Comparison of ENCODE assay signal across 11 mouse cellular contexts in genomic region chr7:68030846-68031245, GRCm38 (mm10).
DNase-seq lines count a peak whose midpoint lies in the region; ATAC-seq and TF ChIP-seq lines count a peak whose summit lies in the region.
"Had no signal": no experiment of that assay in that cellular context is flagged by ENCODE, and none has a peak within 500 bp of the region (broad histone marks: within the 10 kb centered on the region; RNA-seq: fewer than 3 reads in every experiment).

No protein-coding gene starts in this region.

- no peaks in the 10 kb centered on the region for H3K9me3 ChIP-seq in midbrain, embryonic 12.5 days
- no peaks in the 10 kb centered on the region for H3K9me3 ChIP-seq in midbrain, embryonic 14.5 days (ENCODE audit: control insufficient read depth, low read length)
- no peaks in the 10 kb centered on the region for H3K9me3 ChIP-seq in limb, embryonic 12.5 days

- 28% methylated on average over 9 of the region's 9 CpGs for WGBS in midbrain, embryonic 12.5 days
- WGBS in midbrain, embryonic 14.5 days = 13% methylated on average over 9 of the region's 9 CpGs
- 57% methylated on average over 9 of the region's 9 CpGs for WGBS in limb, embryonic 12.5 days

- no peak overlapping the region for H3K27ac ChIP-seq in midbrain, embryonic 12.5 days (replicated peaks)
- H3K27ac ChIP-seq in midbrain, embryonic 14.5 days (replicated peaks; ENCODE audit: low read depth, low read length) = no peak overlapping the region
- 0 out of 2 replicates have a peak overlapping the region, but pooled peaks have one; percentile 41 for H3K27ac ChIP-seq in limb, embryonic 12.5 days
- no peak overlapping the region for H3K27ac ChIP-seq in left cerebral cortex, adult 2 months

- H3K9ac ChIP-seq in midbrain, embryonic 12.5 days (replicated peaks) = no peak overlapping the region
- H3K9ac ChIP-seq in midbrain, embryonic 14.5 days (replicated peaks; ENCODE audit: low read length) = no peak overlapping the region
- H3K9ac ChIP-seq in limb, embryonic 12.5 days (replicated peaks) = no peak overlapping the region

- H3K4me2 ChIP-seq in midbrain, embryonic 12.5 days (replicated peaks) = no peak overlapping the region
- H3K4me2 ChIP-seq in midbrain, embryonic 14.5 days (ENCODE audit: low read length) = no peak overlapping the region
- no peak overlapping the region for H3K4me2 ChIP-seq in limb, embryonic 12.5 days

- DNase-seq in heart, adult 11 months = peak; percentile 93
- DNase-seq in heart, postnatal 25 days (ENCODE audit: low spot score) = no peak
- no peak for DNase-seq in midbrain, embryonic 14.5 days
- DNase-seq in ovary, postnatal 36 days (ENCODE audit: low spot score) = no peak
- no peak for DNase-seq in left cerebral cortex, postnatal 25 days (ENCODE audit: low spot score in 2 of 2)
- no peak for DNase-seq in left cerebral cortex, adult 2 months (ENCODE audit: extremely low spot score in 1 of 2, low spot score in 2 of 2)
- DNase-seq: gastrocnemius, postnatal 14 days; liver; thymus, postnatal 4 days had no signal

- H3K4me3 ChIP-seq in midbrain, embryonic 12.5 days = no peak overlapping the region
- H3K4me3 ChIP-seq in midbrain, embryonic 14.5 days (replicated peaks; ENCODE audit: low read depth, low read length) = no peak overlapping the region
- no peak overlapping the region for H3K4me3 ChIP-seq in limb, embryonic 12.5 days (replicated peaks)
- H3K4me3 ChIP-seq in left cerebral cortex, adult 2 months = no peak overlapping the region

- H3K36me3 ChIP-seq in midbrain, embryonic 12.5 days = no peaks in the 10 kb centered on the region
- no peaks in the 10 kb centered on the region for H3K36me3 ChIP-seq in midbrain, embryonic 14.5 days (ENCODE audit: control insufficient read depth, insufficient read depth, low read length)
- peaks cover 7% of the 10 kb centered on the region; the same call in 1 of the 2 replicates for H3K36me3 ChIP-seq in limb, embryonic 12.5 days

- ATAC-seq in midbrain, embryonic 12.5 days (ENCODE audit: low FRiP score, low read depth) = 0 out of 2 replicates have a peak, but pooled peaks have one; percentile 19
- no peak for ATAC-seq in midbrain, embryonic 14.5 days (ENCODE audit: low FRiP score, low TSS enrichment)
- no peak for ATAC-seq in limb, embryonic 12.5 days (ENCODE audit: insufficient number of reproducible peaks, insufficient read depth, low FRiP score, low TSS enrichment, low read depth)

- intact Hi-C loops in heart, postnatal 25 days (cut with DNase I) = no loop called here
- intact Hi-C loops in left cerebral cortex, postnatal 25 days (cut with DNase I) = no loop called here
- intact Hi-C loops in left cerebral cortex, adult 2 months (cut with DNase I) = no loop called here

- TF ChIP-seq CTCF in left cerebral cortex, adult 2 months (IDR thresholded peaks at IDR 0.05) = no peak

- no peaks in the 10 kb centered on the region for H3K27me3 ChIP-seq in midbrain, embryonic 12.5 days
- no peaks in the 10 kb centered on the region for H3K27me3 ChIP-seq in midbrain, embryonic 14.5 days (ENCODE audit: control insufficient read depth, insufficient read depth, low read length)
- no peaks in the 10 kb centered on the region for H3K27me3 ChIP-seq in limb, embryonic 12.5 days

- H3K4me1 ChIP-seq in midbrain, embryonic 12.5 days = peaks cover 31% of the 10 kb centered on the region
- H3K4me1 ChIP-seq in midbrain, embryonic 14.5 days (ENCODE audit: control insufficient read depth, insufficient read depth, low read length) = peaks cover 17% of the 10 kb centered on the region
- H3K4me1 ChIP-seq in limb, embryonic 12.5 days (replicated peaks) = peaks cover 42% of the 10 kb centered on the region; the same call in 1 of the 2 replicates
